Mouse (Mus musculus) limb, embryonic 10.5 days (tissue): ENCODE data around the gene Naa10. TPM values are rescaled to one million over a fixed set of nuclear protein-coding genes. Genes with fewer than 3 reads are reported as not detected.

Source experiments
- DNase-seq: peaks from one replicate; pipeline ENCODE4 v3.0.0-alpha.2; 2017; ENCODE audit warnings: low spot score
- H3K27ac ChIP-seq: fragments of 300-500 bp; sonication (generic); 2 replicates; pipeline ENCODE4 v1.5.1; 2016; ENCODE audit warnings: mild to moderate bottlenecking
- H3K27me3 ChIP-seq: fragments of 300-500 bp; sonication (generic); 2 replicates; pipeline ENCODE4 v1.6.1; 2016; ENCODE audit warnings: low read depth, mild to moderate bottlenecking; ENCODE audit not compliant: poor library complexity, severe bottlenecking
- H3K36me3 ChIP-seq: fragments of 300-500 bp; sonication (generic); 2 replicates; pipeline ENCODE4 v1.6.1; 2016; ENCODE audit warnings: mild to moderate bottlenecking, moderate library complexity
- H3K4me1 ChIP-seq: fragments of 300-500 bp; sonication (generic); 2 replicates; pipeline ENCODE4 v1.6.1; 2016
- H3K4me3 ChIP-seq: fragments of 300-500 bp; sonication (generic); 2 replicates; pipeline ENCODE4 v1.5.1; 2016; ENCODE audit warnings: mild to moderate bottlenecking, moderate library complexity
- H3K9me3 ChIP-seq: fragments of 300-500 bp; sonication (generic); replicated peaks from 2 replicates; pipeline ENCODE4 v1.6.1; 2016; ENCODE audit warnings: mild to moderate bottlenecking
- WGBS: fragments of 180-500 bp; shearing (Covaris S2); methylation state at CpG from one replicate; pipeline ENCODE4 v1.1.7; 2016; 5-methylcytosine and 5-hydroxymethylcytosine counted together
- polyA plus RNA-seq: library from polyadenylated mRNA; unstranded; fragments of >200 nt; fragmentation: Nextera tagmentation; extraction: Ambion mirVana; gene quantifications from 2 replicates; pipeline ENCODE4 v1.2.1, GENCODE M21; 2016

The Naa10 gene
- polyA plus RNA-seq, 1 experiment from 2014 or later, result 180 TPM

DNA sequence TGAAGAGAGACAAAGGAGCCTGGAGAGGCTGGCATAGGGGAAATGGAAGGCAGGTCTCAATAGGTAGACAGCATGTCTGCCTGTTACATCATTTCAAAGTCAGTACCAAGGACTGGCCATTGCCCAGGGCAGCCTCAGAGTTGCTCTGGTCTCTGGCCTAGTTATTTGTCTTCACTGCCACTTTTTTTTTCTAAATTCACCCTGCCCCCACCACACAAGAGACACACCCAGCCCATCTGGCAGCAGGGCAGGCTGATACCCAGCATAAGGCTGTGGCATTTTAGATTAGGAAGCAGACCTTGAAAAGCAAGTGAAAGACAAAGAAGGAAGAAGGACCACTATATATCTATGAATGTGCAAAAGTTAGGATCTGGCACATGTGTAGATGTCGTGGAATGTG, 53.9 kb downstream of the Naa10 start:
- WGBS, result 90% methylated on average over 1 of the region's 1 CpGs
- DNase-seq, result no peak
- no peaks in the 10 kb centered on the region for H3K9me3 ChIP-seq
- no peak overlapping the region for H3K4me3 ChIP-seq
- H3K36me3 ChIP-seq, result no peaks in the 10 kb centered on the region
- peaks cover 34% of the 10 kb centered on the region; the same call in 1 of the 2 replicates for H3K27me3 ChIP-seq
- no peak overlapping the region for H3K27ac ChIP-seq
- H3K4me1 ChIP-seq, result 0 out of 2 replicates have a peak, but pooled peaks cover 6% of the 10 kb centered on the region

DNA sequence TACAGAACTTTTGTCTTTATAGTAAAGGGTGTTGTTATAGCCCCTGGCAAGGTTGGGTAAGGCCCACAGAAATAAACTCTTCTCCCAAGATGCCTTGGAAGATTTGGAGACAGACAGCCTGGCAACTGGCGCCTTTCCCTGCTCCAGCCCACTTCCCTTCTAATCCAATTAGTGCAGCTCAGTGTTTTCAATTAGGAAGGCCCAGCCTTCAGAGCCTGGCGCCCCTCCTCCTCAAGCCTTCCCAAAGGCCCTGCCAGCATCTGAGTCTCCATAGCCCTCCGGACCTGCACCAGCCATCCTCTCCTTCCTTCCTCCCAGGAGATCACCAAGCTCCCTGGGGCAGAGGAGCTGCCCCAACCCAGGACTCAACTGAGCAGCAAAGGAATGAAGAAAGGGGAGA, 54.5 kb downstream of the Naa10 start:
- no peak overlapping the region for H3K4me3 ChIP-seq
- 19% methylated on average over 3 of the region's 3 CpGs for WGBS
- DNase-seq, result no peak
- 0 out of 2 replicates have a peak, but pooled peaks cover 6% of the 10 kb centered on the region for H3K4me1 ChIP-seq
- H3K27me3 ChIP-seq, result peaks cover 33% of the 10 kb centered on the region
- no peaks in the 10 kb centered on the region for H3K9me3 ChIP-seq
- no peak overlapping the region for H3K27ac ChIP-seq
- H3K36me3 ChIP-seq, result no peaks in the 10 kb centered on the region

Other genes with a start within 250 kb of the Naa10 start
- 4.4 and 6.1 TPM in 2 replicates for gene Slc6a8, start 248.8 kb downstream of the Naa10 start, polyA plus RNA-seq
- 159 and 174 TPM in 2 replicates for gene Bcap31, start 205.8 kb downstream of the Naa10 start, polyA plus RNA-seq
- gene Abcd1, start 205.3 kb downstream of the Naa10 start, polyA plus RNA-seq, result 9.2 and 12.7 TPM in 2 replicates
- gene Plxnb3, start 164.9 kb downstream of the Naa10 start, polyA plus RNA-seq, result 0.04 TPM in 1 of 2 replicates, not detected in the other
- 1.1 and 1.6 TPM in 2 replicates for gene Srpk3, start 147.5 kb downstream of the Naa10 start, polyA plus RNA-seq
- 178 and 190 TPM in 2 replicates for gene Idh3g, start 135.0 kb downstream of the Naa10 start, polyA plus RNA-seq
- gene Ssr4, start 134.9 kb downstream of the Naa10 start, polyA plus RNA-seq, result 111 and 116 TPM in 2 replicates
- 0.40 and 0.61 TPM in 2 replicates for gene Pdzd4, start 97.0 kb downstream of the Naa10 start, polyA plus RNA-seq
- 0.10 TPM in 2 replicates for gene Avpr2, start 29.8 kb downstream of the Naa10 start, polyA plus RNA-seq
- 0.63 and 1.7 TPM in 2 replicates for gene L1cam, start 25.8 kb downstream of the Naa10 start, polyA plus RNA-seq
- gene Arhgap4, start 74 bp downstream of the Naa10 start, polyA plus RNA-seq, result 1.7 and 2.4 TPM in 2 replicates
- gene Renbp, start 8.9 kb upstream of the Naa10 start, polyA plus RNA-seq, result 11.2 and 13.7 TPM in 2 replicates
- gene Hcfc1, start 44.4 kb upstream of the Naa10 start, polyA plus RNA-seq, result 87.7 and 88.4 TPM in 2 replicates
- 65.0 and 66.6 TPM in 2 replicates for gene Irak1, start 102.0 kb upstream of the Naa10 start, polyA plus RNA-seq
- gene Opn1mw, start 205.5 kb upstream of the Naa10 start, polyA plus RNA-seq, result not detected in 2 replicates
- gene Mecp2, start 213.4 kb upstream of the Naa10 start, polyA plus RNA-seq, result 13.8 and 14.0 TPM in 2 replicates
- not detected in 2 replicates for gene Tex28, start 245.9 kb upstream of the Naa10 start, polyA plus RNA-seq